Mouse (Mus musculus) cerebellum, postnatal 36 days (tissue): Measurements from ENCODE around the gene Naglu.
A peak's percentile ranks its signal among the peaks of the same experiment; 100 is the strongest.

Experiments used
- DNase-seq, 2 experiments: peaks; one replicate each; pipeline ENCODE4 v3.0.0; 2021 to 2022; ENCODE audit warnings: mixed read lengths in 2 of 2

Gene Naglu

DNA sequence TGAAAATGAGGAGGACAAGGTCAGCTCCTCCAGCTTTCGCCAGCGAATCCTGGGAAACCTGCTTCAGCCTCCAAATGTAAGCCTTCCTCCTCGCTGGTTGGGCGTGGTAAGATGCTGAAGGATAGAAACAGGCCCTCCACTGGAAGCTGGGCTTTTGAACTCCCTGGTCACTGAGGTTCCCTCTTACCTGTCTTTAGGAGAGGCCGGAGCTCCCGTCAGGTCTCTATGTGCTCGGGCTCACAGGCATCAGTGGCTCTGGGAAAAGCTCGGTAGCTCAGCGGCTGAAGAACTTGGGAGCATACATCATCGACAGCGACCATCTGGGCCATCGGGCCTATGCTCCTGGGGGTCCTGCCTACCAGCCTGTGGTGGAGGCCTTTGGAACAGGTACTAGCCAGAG, 15.0 kb downstream of the Naglu start:
- DNase-seq: no peak

DNA sequence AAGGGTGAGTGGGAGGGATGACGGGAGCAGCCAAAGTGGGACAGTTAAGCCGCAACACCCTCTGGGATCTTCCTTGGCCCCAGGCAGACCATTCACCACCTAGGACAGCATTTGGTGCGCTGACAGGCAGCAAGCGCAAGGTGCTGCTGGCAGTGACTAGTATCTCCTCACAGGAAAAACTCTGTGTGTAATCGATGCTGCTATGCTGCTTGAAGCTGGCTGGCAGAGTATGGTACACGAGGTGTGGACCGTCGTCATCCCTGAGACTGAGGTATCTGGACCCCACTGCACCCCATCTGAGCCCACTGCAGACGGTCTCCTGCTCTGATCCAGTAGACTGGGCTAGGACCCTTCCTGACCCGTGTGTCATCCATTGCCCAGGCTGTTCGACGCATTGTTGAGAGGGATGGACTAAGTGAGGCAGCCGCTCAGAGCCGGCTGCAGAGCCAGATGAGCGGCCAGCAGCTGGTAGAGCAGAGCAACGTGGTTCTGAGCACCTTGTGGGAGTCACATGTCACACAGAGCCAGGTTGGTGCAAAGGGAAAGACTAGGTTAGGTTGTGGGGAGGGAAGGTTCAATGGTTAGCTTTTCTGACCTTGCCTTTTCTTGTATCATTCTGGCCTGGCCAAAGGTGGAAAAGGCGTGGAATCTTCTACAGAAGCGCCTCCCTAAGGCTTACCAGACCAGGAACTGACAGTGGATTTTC, 16.0 kb downstream of the Naglu start:
- no peak for DNase-seq

DNA sequence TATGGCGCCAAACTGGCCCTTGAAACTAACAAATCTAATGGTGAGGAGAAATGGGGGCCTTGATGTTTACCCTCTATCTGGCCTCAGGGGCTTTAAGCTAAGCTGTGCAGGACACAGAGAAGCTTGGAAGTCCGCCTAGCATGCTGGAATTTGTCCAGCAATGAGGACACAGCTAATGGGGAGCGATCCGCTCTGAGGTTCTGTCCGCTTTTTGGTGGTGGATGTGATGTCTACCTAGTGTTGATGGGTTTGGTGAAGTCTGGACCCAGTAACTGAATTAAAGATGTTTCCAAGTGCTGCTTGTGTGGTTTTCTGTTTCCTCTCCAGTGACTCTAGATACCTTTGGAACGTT, 16.5 kb downstream of the Naglu start:
- peak; percentile 45 to 56 for DNase-seq

DNA sequence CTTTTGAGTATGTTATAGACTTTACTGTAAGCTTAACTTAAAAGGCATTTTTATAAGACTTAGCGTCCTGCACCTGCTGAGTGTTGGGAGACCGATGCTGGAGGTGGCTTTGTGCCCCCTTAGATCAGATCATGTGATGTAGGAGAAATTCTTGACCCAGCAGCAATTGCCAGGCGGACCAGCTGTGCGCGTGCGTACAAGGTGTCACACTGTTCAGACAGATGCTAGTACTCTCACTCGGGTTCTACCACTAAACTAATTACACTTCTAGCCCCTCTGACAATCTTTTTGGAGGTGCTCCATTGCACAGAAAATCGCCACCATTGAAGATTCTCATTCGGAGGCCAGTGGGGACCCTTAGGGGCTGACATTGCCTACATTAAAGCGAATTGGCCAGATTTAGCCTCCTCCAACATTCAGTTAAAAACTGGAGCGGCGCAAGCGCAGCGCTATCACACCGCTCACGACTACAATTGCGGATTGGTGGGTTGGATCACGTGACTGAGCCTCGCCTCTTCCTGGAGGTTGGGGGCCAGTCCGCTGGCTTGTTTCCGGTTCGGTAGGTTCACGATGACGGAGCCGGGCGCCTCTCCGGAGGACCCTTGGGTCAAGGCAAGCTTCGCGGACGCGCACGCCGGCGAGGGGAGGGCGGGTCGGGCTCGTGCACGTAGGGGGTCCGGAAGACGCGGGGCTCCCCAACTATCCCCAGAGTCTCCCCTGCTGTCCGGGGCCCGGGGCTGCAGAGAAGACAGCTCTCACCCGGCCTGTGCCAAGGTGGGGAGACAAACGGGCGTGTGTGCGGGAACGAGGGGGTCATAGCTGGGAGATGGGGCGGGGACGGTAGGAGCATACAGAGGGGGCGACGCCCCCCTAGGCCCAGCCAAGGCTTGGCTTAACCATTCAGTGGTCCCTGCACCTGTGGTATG, 17.2 kb downstream of the Naglu start, which contains the start of gene Mlx:
Gene Mlx, plus strand, starts transcription at position 522 of the 926 bp plus-strand sequence.
- DNase-seq: peak; percentile 89 to 92

DNA sequence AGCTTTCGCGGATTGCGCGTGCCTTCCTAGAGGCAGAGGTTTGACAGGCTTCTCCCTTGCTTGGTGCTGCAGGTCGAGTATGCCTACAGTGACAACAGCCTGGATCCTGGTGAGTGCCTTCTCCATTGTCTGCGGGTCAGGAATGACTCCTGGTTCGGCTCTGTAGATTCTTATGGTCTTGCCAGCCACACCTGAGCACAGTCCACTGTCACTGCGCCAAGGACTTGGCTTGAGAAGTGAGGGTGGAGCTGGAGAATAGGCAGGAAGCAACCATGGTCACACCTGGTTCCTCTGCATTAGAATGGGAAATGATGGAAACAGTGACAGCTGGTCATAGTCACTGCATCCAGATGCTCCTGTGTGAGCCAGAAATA, 17.9 kb downstream of the Naglu start:
- no peak for DNase-seq

DNA sequence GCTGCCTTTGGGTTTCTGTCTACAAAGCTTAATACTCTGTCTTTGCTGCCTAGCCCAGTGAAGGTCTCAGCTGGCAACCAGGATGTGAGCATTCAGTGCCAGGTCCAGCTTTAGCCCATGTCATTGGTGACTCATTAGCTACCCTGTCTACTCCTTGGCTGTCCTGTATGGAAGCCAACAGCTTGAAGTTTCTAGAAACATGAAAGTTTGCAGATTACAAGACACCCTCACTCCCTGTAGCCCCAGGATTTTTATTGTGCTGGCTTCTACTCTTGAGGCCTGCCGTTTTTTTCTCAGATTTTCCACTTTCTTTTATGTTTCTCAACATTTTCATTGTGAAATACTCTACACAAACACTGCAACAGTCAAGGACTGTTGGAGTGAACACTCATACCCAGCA, 20.1 kb downstream of the Naglu start:
- no peak for DNase-seq

DNA sequence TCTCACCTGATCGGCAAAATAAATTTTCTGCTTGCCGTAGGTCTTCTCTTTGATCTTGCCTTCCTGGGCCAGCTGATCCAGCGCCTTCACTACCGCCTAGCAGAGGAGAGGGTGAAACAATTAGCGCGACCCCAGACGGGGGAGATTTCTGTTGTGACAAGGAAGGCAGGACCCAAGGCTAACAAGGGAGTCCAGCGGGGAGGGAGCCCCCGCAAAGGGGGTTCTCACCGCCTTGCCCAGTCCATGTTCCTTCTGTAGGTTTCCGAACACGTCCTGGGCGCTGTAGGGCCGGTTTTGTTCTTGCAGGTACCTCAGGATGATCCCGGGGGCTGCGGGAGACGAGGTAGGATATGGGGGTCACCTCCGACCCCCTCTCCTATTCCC, 25.1 kb downstream of the Naglu start:
- DNase-seq: peak in 1 of 2 experiments; percentile 30

DNA sequence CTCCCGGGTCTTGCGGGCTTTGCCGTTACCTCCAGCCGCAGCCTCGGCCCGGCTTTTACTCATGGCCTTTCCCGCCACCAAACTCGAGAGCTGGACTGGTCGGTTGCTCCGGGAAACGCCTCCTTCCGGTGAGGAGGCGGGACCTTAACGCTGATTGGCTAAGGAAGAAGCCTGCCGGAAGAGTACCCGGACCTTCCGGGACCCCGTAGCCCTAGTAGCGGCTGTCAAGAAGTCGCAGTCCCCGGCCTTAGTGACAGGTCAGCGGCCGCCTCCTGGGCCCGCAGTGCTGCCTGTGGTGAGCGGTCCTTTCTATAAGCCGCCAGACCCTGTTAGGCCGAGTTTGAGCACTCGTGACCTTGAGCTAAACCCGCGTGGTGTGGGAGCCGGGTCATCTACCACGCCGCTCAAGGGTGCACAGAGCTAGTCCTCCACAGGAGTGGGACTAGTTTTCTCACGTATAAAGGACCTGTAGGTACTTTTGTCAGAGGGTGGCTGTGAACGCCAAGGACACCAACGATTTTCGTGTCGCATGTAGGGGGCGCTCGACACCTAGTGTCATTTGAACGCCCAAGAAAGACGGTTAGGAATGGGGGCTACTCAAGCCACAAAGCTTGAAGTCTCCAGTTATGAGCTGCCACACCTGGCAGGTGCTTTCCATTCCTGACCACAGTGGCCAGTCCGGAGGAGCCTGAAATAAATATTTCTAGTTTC, 25.7 kb downstream of the Naglu start, which contains the start of gene Psmc3ip:
Gene Psmc3ip, minus strand, starts transcription at position 123 of the 711 bp plus-strand sequence.
- DNase-seq: peak; percentile 94 to 95

DNA sequence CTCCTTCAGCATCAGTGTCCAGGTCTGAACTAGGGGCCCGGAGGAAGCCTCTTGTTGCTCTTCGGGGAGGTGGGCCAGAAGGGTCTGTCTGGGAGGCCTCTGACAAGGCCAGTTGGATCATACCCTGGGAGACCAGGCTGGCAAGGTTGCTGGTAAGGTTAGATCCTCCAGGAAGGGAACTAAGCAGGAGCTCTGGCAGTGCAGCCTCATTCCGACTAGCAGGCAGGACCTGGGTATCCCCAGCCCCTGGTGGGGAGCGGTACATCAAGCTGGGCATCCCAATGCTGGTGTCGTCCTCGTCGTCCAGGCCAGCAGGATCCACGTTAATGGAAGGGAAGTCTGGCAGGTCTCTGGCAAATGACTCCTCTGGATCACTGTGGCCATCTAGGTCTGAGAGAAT, 28.4 kb downstream of the Naglu start:
- DNase-seq: no peak

DNA sequence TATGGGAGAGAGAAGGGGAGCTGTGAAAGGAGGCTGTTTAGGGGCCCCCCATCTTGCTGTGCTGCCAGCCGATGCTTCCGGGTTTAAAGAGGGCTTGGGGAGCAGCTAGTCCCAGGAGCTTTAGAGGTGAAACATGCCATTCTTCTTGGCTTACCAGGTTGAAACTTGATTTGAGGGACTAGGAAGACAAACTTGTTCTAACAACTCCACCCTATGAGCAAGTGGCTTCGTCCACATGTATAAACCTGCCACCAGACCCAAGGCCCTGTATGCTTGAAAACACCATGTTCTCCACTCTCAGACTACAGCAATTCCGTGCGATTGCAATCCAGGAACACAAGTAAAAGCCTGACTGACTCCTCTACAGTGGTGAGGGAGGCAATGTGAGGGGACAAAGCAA, 33.2 kb downstream of the Naglu start:
- DNase-seq: no peak

DNA sequence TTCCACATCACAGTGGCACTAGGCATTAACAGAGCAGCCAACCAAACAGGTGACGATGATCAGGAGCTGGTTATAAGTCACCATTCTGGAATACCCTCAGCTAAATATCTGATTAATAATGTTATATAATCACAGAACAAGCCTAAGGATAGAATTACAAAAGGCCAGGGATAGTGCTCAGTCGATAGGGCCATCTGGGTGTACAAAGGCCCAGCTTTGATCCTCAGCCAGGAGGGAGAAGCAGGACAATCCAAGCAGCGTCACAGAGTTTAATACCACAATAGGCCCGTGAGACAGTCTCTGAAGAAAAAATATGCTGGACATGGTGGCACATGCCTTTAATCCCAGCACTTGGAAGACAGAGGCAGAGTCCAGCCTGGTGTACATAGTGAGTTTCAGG, 39.5 kb downstream of the Naglu start:
- DNase-seq: no peak

DNA sequence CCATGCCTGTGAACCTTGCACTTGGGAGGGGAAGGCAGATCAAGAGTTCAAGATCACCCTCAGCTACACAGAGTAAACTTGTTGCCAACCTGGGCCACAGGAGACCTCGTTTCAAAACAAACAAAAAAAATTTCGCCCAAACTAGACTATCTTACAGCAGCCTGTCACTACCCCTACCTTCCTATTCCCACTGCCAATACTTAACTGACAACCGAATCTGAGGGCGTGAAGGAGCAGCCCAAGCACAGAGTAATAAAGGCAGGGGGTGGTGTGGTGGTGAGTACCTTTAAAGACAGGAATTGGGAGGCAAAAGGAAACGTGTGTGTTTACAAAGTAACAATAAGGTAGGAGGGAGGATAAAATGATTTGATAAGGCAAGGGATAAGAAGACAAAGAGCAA, 40.9 kb downstream of the Naglu start:
- no peak for DNase-seq

DNA sequence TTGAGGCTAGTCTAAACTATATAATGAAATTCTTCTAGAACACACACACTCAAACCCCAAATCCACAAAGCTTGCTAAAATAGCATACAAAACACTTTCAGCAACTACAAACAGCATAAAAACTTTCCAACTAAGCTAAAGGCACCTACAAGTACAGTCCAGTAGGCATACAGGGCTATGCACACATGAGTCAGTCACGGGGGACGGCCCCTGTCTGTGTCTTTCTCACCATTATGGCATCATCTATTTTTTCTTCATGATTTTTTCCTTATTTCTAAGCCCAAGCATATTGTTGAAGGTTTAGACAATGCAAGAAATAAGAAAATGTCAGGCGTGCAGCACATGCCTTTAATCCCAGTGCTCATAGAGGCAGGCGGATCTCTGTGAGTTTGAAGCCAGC, 41.4 kb downstream of the Naglu start:
- no peak for DNase-seq

DNA sequence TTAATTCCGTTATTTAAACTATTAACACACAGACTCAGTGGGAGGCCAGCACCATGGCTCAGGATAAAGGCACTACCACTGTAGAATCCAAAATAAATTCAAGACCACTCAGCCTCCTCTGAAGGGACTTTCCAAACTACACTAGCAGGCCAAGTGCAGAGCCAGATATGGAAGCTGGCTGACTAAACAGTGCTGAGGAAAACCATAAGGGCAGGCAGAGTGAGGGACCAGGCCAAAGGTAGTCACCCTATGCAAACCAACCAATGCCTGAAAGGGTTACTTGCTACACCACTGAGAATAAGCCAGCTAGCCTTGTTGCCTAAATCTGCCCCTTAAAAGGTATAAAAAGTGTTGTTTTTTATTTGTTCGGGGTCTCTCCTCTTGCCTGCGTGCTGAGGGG, 42.4 kb downstream of the Naglu start:
- DNase-seq: no peak

DNA sequence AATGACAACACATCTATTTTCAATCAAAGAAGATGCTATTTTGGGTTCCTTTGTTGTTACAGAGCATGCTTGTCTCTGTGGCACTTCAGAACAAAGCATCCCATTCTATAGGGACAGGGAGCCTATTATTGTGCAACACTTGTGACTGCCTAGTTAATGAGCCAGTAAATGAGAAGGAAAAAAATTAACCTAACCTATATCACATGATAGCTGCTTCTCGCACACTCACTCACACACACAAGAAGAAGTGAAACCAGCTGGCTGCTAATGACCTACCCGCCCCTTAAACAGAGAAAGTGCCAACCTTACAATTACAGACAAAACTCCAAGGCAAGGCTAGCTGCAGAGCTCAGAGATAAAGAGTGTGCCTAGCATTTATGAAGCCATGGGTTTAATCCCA, 45.8 kb downstream of the Naglu start:
- DNase-seq: no peak

DNA sequence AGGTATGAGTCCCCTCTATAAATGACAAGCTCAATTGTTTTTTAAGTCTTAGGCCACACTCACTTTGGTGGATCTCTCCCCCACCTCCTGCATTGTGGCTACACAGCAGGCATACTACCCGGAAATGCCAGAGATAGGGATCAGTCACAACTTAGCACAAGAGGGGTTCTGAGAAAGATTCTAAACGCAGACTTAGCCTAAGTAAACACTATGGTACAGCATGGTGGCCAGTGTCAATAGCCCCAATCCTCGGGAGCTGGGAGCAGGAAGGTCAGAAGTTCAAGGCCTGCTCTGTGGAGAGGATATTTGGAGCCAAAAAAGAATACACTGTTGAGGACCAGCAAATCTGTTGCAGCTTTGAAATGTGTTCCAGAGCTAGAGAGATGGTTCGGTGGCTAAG, 48.3 kb downstream of the Naglu start:
- no peak for DNase-seq

DNA sequence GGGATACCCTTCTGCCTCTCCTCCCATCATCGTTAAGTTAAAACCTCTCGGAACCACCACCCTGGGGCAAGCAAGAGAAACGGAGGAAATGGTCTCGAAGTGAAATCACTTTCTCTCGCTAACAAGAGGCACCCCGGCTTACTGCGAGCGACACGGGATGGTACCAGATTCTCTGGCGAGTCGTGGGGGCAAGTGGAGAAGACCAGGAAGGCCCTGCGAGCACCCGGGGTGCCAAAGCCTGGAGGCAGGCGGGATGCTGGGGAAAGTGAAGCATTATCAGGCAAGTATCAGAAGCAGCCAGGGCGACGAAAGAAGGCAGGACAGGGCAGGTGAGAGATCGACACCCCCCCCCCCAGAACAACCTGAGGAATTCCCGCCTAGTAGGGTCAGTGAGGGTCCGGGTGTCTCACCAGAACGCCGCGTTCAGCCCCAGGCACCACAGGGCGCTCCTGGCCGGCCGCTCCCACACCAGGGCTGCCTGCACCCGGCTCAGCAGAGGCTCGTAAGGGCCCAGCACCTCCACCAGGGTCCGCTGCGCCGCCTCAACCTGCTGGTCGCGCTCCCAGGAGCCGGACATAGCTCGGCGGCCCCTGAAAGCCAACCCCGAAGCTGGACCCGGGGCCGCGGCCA, 49.4 kb downstream of the Naglu start:
- DNase-seq: peak in 1 of 2 experiments; percentile 21

DNA sequence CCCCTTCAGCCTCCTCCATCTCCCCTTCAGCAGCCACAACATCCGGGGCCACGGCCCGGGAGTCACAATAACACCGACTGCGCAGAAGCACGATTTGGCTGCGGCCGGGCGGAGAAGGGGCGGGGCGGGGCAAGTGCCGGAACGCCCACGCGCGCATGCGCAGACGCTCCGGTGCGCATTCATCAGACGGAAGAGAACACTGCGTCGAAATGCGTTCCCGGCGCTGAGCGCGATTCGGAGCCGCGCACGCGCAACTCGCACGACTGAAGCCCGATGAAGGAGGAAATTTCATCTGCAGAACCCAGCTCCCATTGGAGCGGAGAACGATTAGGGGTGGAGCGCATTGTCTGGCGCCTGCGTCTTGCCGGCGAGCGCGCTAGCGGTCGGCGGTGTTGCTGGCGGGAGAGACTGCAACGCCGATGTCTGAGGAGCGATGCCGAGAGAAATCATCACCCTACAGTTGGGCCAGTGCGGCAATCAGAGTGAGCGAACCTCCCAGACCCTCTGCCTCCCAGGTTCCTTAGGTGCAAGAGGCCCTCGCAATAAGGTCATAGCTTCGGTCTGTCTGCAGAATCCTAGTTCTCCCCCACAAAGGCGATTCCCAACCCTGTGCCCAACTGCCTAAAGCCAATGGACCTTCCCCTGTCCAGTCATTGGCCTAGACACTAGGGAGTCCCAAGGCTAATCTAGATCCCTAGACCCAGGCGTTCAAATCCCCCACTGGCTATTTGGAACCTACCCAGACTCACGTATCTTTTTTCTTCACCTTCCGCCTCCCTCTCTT, 50.1 kb downstream of the Naglu start, which contains the start of the genes Retreg3 and Tubg1:
Gene Retreg3, minus strand, starts transcription at position 133 of the 784 bp plus-strand sequence.
Gene Tubg1, plus strand, starts transcription at position 178 of the 784 bp plus-strand sequence.
- DNase-seq: peak; percentile 99 to 100

DNA sequence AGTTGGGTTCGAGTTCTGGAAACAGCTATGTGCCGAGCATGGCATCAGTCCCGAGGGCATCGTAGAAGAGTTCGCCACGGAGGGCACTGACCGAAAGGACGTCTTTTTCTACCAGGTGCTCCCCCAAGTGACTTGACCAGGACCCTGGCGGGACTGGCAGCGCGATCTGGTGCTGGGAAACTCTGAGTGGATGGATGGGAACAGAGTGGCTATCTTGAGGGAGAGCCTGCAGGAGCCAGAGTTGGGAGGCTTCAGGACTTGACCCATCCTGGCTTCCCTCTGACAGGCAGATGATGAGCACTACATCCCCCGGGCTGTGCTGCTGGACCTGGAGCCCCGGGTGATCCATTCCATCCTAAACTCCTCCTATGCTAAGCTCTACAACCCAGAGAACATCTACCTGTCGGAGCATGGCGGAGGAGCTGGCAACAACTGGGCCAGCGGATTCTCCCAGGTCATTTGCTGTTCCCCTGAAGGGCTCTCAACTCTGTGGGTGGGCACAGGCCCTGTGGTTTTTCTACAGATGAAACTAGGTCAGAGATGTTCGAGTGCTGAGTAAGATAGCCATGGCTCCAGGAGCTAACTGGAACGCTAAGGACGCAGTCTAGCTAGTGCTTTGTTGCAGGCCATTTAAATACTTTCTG, 50.9 kb downstream of the Naglu start:
- DNase-seq: peak; percentile 29 to 36

DNA sequence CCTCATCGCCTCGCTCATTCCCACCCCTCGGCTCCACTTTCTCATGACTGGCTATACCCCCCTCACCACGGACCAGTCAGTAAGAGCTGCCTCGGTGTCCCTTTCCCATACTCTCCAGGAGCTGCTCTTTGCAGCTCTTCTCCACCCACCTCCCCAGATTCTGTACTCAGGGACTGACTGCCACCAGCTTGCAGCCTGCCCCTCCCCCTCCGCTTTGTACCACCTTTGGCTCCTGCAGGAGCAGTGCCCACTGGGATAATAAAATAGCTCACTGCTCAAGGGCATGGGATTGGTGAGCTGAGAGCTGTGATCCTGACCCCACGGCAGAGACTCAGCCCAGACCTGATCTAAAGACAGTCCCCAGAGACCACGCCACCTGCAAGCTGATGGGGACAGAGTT, 54.7 kb downstream of the Naglu start:
- peak in 1 of 2 experiments; percentile 23 for DNase-seq

DNA sequence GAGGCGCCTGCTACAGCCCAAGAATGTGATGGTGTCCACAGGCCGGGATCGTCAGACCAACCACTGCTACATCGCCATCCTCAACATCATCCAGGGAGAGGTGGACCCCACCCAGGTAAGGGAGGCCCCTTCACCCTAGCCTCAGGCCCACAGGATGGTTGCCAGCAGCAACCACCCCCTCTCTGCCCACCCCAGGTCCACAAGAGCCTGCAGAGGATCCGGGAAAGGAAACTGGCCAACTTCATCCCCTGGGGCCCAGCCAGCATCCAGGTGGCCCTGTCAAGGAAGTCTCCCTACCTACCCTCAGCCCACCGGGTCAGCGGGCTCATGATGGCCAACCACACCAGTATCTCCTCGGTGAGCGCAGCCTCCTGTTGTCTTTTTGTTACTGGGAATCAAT, 55.2 kb downstream of the Naglu start:
- peak in 1 of 2 experiments; percentile 15 for DNase-seq
